Mouse (Mus musculus) embryonic facial prominence, embryonic 15.5 days (tissue): ENCODE measurements at regions not wholly inside any gene's neighbourhood (a gene's known extent, or its start where the extent isn't known, plus 50 kb on each side); places are given as distances from the start of the nearest gene placed in this dataset.

Source experiments
- ATAC-seq: fragments of 200-750 bp; cut with Nextera tagmentation; 2 replicates; pipeline ENCODE4 v1.8.0; 2017; ENCODE audit warnings: low read depth, moderate TSS enrichment; ENCODE audit not compliant: insufficient number of reproducible peaks, low FRiP score, low TSS enrichment
- H3K27ac ChIP-seq: fragments of 300-500 bp; sonication (generic); replicated peaks from 2 replicates; pipeline ENCODE4 v1.5.1; 2015; ENCODE audit warnings: mild to moderate bottlenecking, inconsistent platforms
- H3K27me3 ChIP-seq: fragments of 300-500 bp; sonication (generic); 2 replicates; pipeline ENCODE4 v1.6.1; 2015; ENCODE audit warnings: inconsistent platforms
- H3K36me3 ChIP-seq: fragments of 300-500 bp; sonication (generic); 2 replicates; pipeline ENCODE4 v1.6.1; 2015; ENCODE audit warnings: mild to moderate bottlenecking, inconsistent platforms
- H3K4me1 ChIP-seq: fragments of 300-500 bp; sonication (generic); 2 replicates; pipeline ENCODE4 v1.6.1; 2015; ENCODE audit warnings: inconsistent platforms
- H3K4me2 ChIP-seq: fragments of 300-500 bp; sonication (generic); replicated peaks from 2 replicates; pipeline ENCODE4 v1.6.1; 2015; ENCODE audit warnings: mild to moderate bottlenecking, inconsistent platforms
- H3K4me3 ChIP-seq: fragments of 300-500 bp; sonication (generic); replicated peaks from 2 replicates; pipeline ENCODE4 v1.5.1; 2015; ENCODE audit warnings: mild to moderate bottlenecking, inconsistent platforms
- H3K9ac ChIP-seq: fragments of 300-500 bp; sonication (generic); 2 replicates; pipeline ENCODE4 v1.6.1; 2015; ENCODE audit warnings: inconsistent platforms
- H3K9me3 ChIP-seq: fragments of 300-500 bp; sonication (generic); replicated peaks from 2 replicates; pipeline ENCODE4 v1.6.1; 2016; ENCODE audit warnings: inconsistent platforms
- WGBS: fragments of 180-500 bp; shearing (Covaris S2); methylation state at CpG from one replicate; pipeline ENCODE4 v1.1.7; 2015; 5-methylcytosine and 5-hydroxymethylcytosine counted together

DNA sequence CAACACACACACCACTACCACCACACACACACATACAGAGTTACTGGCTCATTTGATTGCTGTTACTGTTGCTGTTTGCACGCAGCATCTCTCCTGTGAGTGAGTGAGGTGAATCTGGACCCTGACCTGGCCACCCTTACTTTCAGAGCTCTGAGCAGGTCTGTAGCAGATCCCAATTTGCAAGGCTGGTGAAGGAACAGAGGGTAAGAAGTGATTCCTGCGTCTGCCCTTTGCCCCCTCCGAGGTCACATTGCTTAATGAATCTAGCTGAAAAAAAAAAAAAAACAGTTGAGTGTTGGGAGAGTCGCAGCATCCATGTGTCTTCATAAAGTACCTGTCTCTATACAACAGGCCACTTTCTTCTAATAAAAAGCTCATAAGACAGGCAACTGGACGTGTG lies 224.1 kb upstream of the Klf3 start:
- no peak overlapping the region for H3K4me2 ChIP-seq
- H3K4me3 ChIP-seq, result no peak overlapping the region
- H3K4me1 ChIP-seq, result peaks cover 40% of the 10 kb centered on the region
- no peak for ATAC-seq
- no peaks in the 10 kb centered on the region for H3K9me3 ChIP-seq
- WGBS, result 44% methylated on average over 5 of the region's 5 CpGs
- H3K27ac ChIP-seq, result 0 out of 2 replicates have a peak overlapping the region, but pooled peaks have one; percentile 79
- no peaks in the 10 kb centered on the region for H3K27me3 ChIP-seq
- H3K9ac ChIP-seq, result no peak overlapping the region
- H3K36me3 ChIP-seq, result no peaks in the 10 kb centered on the region

DNA sequence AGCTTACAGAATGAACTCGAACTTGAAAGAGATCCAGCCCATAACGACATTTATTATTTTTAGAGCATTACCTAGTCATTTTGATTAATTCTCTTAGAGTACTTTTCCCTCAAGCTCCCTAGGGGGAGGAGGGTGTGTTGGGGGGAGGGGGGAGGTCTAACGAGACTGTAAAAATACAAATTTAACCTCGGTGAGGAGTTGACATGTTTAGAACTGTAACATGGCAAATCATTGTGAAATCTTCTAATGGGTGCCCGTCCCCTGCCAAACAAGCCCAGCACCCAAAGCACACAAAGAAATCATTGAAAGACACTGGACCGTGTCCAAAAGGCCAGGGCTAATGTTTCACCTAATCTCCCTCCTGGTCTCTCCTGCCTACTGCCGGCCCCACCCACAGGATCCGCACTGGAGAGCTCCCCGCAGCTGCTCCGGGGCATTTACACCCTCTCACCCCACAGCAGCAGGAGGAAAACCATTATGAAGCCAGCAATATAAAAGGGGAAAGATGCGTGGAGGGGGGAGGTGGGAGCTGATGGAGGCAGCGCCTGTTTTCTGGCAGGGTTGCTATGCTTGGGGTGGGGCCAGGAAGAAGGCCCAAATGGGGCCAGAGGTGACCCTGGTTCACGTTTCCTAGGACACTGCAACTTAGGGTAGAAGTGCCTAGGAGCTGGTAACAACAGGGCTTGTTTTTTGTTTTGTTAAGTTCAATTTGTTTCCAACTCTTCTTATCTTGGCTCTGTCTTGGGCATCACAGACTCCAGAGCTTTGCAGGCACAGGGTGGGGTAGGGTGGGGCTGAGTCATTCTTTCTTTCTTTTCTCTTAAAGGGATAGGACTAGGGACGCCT lies 223.5 kb upstream of the Klf3 start:
- peaks cover 40% of the 10 kb centered on the region for H3K4me1 ChIP-seq

DNA sequence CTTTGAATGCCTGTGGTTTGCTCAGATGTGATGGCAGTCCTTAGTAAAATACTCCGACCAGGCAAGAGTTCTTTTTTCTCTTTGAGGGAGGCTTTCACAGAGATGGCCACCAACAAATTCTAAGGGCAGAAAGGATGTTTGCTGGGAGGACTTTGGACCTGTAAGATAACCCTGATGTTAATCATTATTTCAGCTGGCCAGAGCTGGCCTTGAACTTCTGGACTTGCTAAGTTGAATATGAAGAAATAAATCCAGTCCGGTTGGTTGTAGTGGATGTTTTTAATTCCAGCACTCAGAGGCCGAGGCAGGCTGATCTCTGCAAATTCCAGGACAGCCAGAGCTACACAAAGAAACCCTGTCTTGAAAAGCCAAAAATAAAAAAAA lies 222.9 kb upstream of the Klf3 start:
- 71% methylated on average over 3 of the region's 3 CpGs for WGBS
- peak overlapping the region; percentile 79 for H3K27ac ChIP-seq

More for the DNA sequence above, 223.5 kb upstream of the Klf3 start:
- no peaks in the 10 kb centered on the region for H3K36me3 ChIP-seq
- 8% methylated on average over 14 of the region's 14 CpGs for WGBS
- peak overlapping the region; percentile 79 for H3K27ac ChIP-seq
- no peaks in the 10 kb centered on the region for H3K9me3 ChIP-seq
- peak; percentile 77 for ATAC-seq
- no peak overlapping the region for H3K9ac ChIP-seq
- H3K4me3 ChIP-seq, result no peak overlapping the region
- no peaks in the 10 kb centered on the region for H3K27me3 ChIP-seq
- H3K4me2 ChIP-seq, result peak overlapping the region; percentile 33

DNA sequence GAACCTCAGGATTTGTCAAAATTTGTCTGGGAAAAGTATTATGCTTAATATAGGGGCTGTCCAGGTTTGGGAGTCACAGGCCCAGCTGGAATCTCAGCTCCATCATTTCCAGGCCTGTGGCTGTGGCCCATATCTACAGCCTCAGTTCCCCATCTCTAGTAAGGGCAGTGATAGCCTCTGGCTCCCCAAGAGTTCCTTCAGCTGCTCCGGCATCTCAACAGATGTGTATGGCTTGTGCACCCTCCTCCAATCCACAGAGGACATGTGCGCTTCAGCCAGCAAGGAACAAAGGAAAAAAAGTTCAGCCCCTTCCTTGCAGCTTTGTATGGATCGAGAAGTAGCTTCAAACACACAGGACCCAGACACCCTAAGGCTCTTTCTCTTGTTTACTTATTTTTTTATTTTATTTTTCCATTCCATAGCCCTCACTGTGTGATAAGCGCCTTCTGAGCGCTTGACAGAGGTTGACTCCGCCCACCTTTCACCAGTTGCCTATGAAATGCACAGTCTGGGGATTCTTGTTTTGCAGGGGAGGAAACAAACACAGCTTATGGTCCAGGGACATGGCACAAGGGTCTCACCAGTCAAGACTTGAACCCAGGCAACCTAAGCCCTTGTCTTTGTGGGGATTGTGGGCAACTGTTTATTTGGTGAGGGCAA lies 222.3 kb upstream of the Klf3 start:
- Histone ChIP-seq H3K9ac (no peak overlapping the region), H3K4me1 (peaks cover 40% of the 10 kb centered on the region)
- 81% methylated on average over 6 of the region's 6 CpGs for WGBS

More for the DNA sequence above, 222.9 kb upstream of the Klf3 start:
- H3K9ac ChIP-seq, result no peak overlapping the region
- no peak overlapping the region for H3K4me3 ChIP-seq
- no peak overlapping the region for H3K4me2 ChIP-seq
- H3K27me3 ChIP-seq, result no peaks in the 10 kb centered on the region
- no peak for ATAC-seq
- H3K36me3 ChIP-seq, result no peaks in the 10 kb centered on the region
- H3K9me3 ChIP-seq, result no peaks in the 10 kb centered on the region
- H3K4me1 ChIP-seq, result peaks cover 44% of the 10 kb centered on the region

DNA sequence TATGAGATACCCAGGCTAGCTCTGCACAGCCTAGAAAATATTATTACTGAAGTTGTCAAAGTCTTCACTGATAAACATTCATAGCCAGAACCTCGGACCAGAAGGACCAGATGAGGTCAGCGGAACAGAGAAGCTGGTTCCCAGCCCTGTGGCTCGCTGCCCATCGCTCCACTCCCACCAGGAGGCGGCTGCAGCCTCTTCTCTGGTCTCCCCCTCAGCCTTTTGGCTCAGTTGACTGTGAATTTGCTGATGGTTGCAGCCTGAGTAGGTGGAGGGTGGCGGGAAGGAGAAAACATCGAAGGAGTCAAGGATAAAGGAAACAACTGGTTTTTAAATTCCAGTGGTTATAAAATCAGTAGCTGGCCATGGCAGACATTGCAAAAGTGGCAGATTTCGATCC lies 221.7 kb upstream of the Klf3 start:
- Histone ChIP-seq H3K36me3 (no peaks in the 10 kb centered on the region), H3K4me1 (peaks cover 36% of the 10 kb centered on the region), H3K27ac (no peak overlapping the region), H3K4me3 (no peak overlapping the region), H3K27me3 (no peaks in the 10 kb centered on the region), H3K9ac (no peak overlapping the region), H3K4me2 (no peak overlapping the region), H3K9me3 (no peaks in the 10 kb centered on the region)
- WGBS, result 55% methylated on average over 8 of the region's 8 CpGs
- no peak for ATAC-seq

More for the DNA sequence above, 222.3 kb upstream of the Klf3 start:
- H3K4me2 ChIP-seq, result no peak overlapping the region
- no peaks in the 10 kb centered on the region for H3K9me3 ChIP-seq
- H3K36me3 ChIP-seq, result no peaks in the 10 kb centered on the region
- no peak for ATAC-seq
- H3K4me3 ChIP-seq, result no peak overlapping the region
- H3K27me3 ChIP-seq, result no peaks in the 10 kb centered on the region
- no peak overlapping the region for H3K27ac ChIP-seq

DNA sequence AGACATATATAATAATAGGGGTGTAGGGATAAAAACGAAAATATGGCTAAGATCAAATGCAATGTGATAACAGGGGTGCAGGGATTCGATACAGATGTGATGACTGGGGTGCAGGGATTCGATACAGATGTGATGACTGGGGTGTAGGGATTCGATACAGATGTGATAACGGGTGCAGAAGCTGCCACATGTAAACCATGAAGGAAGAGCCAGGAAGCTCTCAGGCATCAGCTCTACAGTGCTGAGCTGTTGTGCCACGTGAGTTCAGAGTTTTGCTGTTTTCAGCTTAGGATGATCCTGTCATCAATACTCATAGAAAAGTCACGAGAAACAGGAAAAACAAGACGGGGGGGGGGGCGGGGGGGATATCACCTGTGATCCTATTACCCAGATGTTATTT lies 221.2 kb upstream of the Klf3 start:
- Histone ChIP-seq H3K4me3 (no peak overlapping the region), H3K4me2 (no peak overlapping the region), H3K4me1 (peaks cover 30% of the 10 kb centered on the region), H3K36me3 (no peaks in the 10 kb centered on the region), H3K27me3 (no peaks in the 10 kb centered on the region), H3K27ac (no peak overlapping the region), H3K9ac (no peak overlapping the region), H3K9me3 (no peaks in the 10 kb centered on the region)
- 38% methylated on average over 9 of the region's 9 CpGs for WGBS
- no peak for ATAC-seq

DNA sequence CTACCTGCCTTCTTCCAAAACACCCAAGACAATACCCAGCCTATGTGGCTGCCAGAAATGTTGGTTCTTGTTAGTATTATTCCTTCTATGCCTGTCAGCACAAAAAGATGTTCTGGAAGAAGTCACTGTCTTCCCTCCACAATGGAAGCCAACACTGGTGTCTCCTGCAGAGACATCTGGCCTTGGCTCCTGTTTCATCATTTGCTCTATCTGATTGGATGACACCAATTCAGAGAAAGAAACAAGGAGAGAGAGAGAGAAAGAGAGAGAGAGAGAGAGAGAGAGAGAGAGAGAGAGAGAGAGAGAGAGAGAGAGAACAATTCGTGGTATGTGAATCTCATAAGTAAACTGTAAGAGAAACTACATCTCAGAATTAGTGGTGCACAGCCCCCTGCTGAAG lies 218.9 kb upstream of the Klf3 start:
- H3K4me1 ChIP-seq, result peaks cover 30% of the 10 kb centered on the region
- no peaks in the 10 kb centered on the region for H3K27me3 ChIP-seq
- no peak overlapping the region for H3K4me2 ChIP-seq
- H3K9ac ChIP-seq, result no peak overlapping the region
- 42% methylated on average over 1 of the region's 1 CpGs for WGBS
- H3K36me3 ChIP-seq, result no peaks in the 10 kb centered on the region
- H3K27ac ChIP-seq, result no peak overlapping the region; the same call in 1 of the 2 replicates
- no peak for ATAC-seq
- H3K9me3 ChIP-seq, result no peaks in the 10 kb centered on the region
- no peak overlapping the region for H3K4me3 ChIP-seq

DNA sequence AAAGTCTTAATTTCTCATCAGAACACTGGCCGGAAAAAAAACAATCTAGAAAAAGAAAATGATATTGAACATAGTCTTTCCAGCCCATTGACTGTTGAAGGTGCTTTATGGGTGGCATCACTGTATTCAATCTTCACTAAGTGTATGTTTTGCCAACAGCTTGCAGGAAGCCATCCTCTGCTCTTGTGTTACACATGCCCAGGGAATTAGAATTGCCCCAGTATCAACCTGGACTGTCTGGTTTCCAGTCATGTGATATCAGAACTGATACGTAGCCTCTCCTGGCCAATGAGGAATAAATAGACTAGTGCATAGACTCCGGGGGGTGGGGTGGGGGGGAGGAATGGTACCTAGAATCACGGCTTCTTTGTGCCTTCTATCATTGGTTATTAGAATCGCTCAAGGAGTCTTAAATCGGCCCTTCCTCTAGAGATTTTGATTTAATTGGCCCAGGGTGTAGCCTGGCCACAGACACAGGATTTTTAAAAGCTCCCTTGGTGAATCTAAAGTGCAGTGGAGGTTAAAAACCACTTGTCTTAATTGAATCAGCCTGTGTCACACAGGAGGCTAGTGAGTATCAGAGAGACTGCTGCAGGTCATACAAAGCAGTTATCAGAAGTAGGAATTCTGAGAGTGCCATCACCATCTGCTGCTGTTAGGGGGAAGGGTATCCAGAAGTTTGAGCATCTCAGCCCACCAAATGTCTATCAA lies 218.0 kb upstream of the Klf3 start:
- Histone ChIP-seq H3K36me3 (no peaks in the 10 kb centered on the region), H3K9me3 (no peaks in the 10 kb centered on the region), H3K4me2 (no peak overlapping the region), H3K4me1 (peaks cover 21% of the 10 kb centered on the region; the same call in 1 of the 2 replicates), H3K9ac (no peak overlapping the region), H3K27ac (no peak overlapping the region; the same call in 1 of the 2 replicates), H3K4me3 (no peak overlapping the region), H3K27me3 (no peaks in the 10 kb centered on the region)
- ATAC-seq, result no peak
- 55% methylated on average over 6 of the region's 6 CpGs for WGBS

DNA sequence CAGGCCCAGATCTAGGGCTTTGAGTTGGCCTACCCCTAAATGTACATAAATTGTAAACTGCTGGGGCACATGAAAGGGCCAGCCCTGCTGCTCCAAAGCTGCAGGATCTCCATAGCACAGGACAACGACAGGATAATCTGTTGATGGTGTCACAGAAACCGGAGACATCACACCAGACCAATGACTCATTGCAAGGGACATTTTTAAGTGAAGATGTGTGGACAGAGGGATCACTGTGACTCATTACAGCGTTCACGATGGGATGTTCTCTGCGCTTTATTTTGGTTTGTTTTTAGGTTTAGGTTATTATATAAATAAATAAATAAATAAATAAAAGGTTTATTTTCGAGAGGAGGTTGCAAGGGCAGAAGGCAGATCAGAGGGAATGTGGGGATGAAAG lies 216.9 kb upstream of the Klf3 start:
- no peak for ATAC-seq
- Histone ChIP-seq H3K4me1 (peaks cover 17% of the 10 kb centered on the region; the same call in 1 of the 2 replicates), H3K9ac (no peak overlapping the region), H3K27me3 (no peaks in the 10 kb centered on the region), H3K9me3 (no peaks in the 10 kb centered on the region), H3K4me3 (no peak overlapping the region), H3K36me3 (no peaks in the 10 kb centered on the region), H3K27ac (no peak overlapping the region), H3K4me2 (no peak overlapping the region)
- WGBS, result 81% methylated on average over 6 of the region's 6 CpGs

DNA sequence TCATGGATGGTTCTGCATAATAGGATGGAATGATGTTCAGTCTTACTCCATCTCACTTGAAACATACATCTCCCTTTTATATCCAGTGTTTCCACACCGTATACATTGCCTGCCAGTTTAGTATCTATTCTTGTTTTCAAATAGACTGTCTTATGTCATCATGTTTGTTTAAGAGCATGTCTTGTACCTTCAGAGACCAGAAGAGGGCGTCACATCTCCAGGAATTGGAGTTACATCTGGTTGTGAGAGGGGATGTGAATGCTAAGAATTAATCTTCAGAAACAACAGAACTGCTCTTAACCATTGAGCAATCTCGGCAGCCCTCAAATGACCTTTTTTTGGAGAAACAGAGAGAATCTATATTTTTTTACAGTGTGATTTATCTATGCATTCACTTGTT lies 216.3 kb upstream of the Klf3 start:
- ATAC-seq, result no peak
- Histone ChIP-seq H3K9ac (no peak overlapping the region), H3K9me3 (no peaks in the 10 kb centered on the region), H3K27me3 (no peaks in the 10 kb centered on the region), H3K27ac (no peak overlapping the region), H3K36me3 (no peaks in the 10 kb centered on the region), H3K4me2 (no peak overlapping the region), H3K4me1 (peaks cover 13% of the 10 kb centered on the region; the same call in 1 of the 2 replicates), H3K4me3 (no peak overlapping the region)
- 84% methylated on average over 3 of the region's 3 CpGs for WGBS
